Mouse (Mus musculus) G1E (cell line): ENCODE results near the gene Gm49388. TPM values are rescaled to one million over a fixed set of nuclear protein-coding genes. Genes with fewer than 3 reads are reported as not detected.

Source experiments
- ATAC-seq: 2 replicates; pipeline ENCODE4 v1.8.0; 2016; ENCODE audit warnings: mild to moderate bottlenecking; ENCODE audit not compliant: insufficient number of reproducible peaks, poor library complexity, low FRiP score, severe bottlenecking; ENCODE audit errors: extremely low read depth
- DNase-seq: peaks from one replicate; pipeline ENCODE4 v3.0.0; 2012; ENCODE audit warnings: low spot score
- H3K27me3 ChIP-seq: 2 replicates; pipeline ENCODE4 v1.6.1; 2012; ENCODE audit warnings: mild to moderate bottlenecking, low read length, inconsistent platforms; ENCODE audit not compliant: insufficient read depth
- H3K36me3 ChIP-seq: replicated peaks from 2 replicates; pipeline ENCODE3; 2012; ENCODE audit warnings: mild to moderate bottlenecking, inconsistent platforms
- H3K4me1 ChIP-seq: 2 replicates; pipeline ENCODE4 v1.6.1; 2012; ENCODE audit warnings: low read depth, low read length, inconsistent platforms, mixed read lengths; ENCODE audit not compliant: insufficient read depth
- H3K4me3 ChIP-seq: 2 replicates; pipeline ENCODE4 v1.5.1; 2012; ENCODE audit warnings: low read depth, mild to moderate bottlenecking, inconsistent platforms, low read length, moderate library complexity, mixed read lengths
- H3K9me3 ChIP-seq: replicated peaks from 2 replicates; pipeline ENCODE4 v1.6.1; 2012; ENCODE audit warnings: inconsistent platforms
- CTCF ChIP-seq: IDR thresholded peaks from 2 replicates; pipeline ENCODE4 v1.5.1; 2012; ENCODE audit warnings: low read depth, low read length, inconsistent platforms, mixed read lengths
- GATA1 ChIP-seq: IDR thresholded peaks from 2 replicates; pipeline ENCODE4 v1.6.1; 2012; ENCODE audit warnings: borderline replicate concordance, low read length, inconsistent platforms, mixed read lengths
- GATA2 ChIP-seq: IDR thresholded peaks from 2 replicates; pipeline ENCODE4 v1.6.1; 2012; ENCODE audit warnings: low read depth, low read length, inconsistent platforms, borderline replicate concordance
- POLR2AphosphoS5 ChIP-seq: IDR thresholded peaks from 2 replicates; pipeline ENCODE4 v1.6.1; 2012; ENCODE audit warnings: low read depth, low read length, inconsistent platforms; ENCODE audit not compliant: insufficient replicate concordance
- TAL1 ChIP-seq: conservative IDR thresholded peaks from 2 replicates; pipeline ENCODE4 v1.6.1; 2012; ENCODE audit warnings: low read depth, low read length, inconsistent platforms, mixed read lengths
- polyA plus RNA-seq: library from polyadenylated mRNA; stranded (reverse); fragments of >175 nt; gene quantifications from 2 replicates; pipeline ENCODE4 v1.2.3, GENCODE M21; 2012
- total RNA-seq, 2 experiments: library from RNA; stranded (forward) in 1 of 2; stranded (reverse) in 1 of 2; fragments of 200-1000 nt in 1 of 2; fragments of >200 nt in 1 of 2; fragmentation: Nextera tagmentation in 1 of 2; gene quantifications; 2 replicates each; pipeline ENCODE4 v1.2.3; 2014 to 2017

Gene Gm49388
- total and polyA plus RNA-seq, 3 experiments = 1.1 to 4.7 TPM; not detected in 1

DNA sequence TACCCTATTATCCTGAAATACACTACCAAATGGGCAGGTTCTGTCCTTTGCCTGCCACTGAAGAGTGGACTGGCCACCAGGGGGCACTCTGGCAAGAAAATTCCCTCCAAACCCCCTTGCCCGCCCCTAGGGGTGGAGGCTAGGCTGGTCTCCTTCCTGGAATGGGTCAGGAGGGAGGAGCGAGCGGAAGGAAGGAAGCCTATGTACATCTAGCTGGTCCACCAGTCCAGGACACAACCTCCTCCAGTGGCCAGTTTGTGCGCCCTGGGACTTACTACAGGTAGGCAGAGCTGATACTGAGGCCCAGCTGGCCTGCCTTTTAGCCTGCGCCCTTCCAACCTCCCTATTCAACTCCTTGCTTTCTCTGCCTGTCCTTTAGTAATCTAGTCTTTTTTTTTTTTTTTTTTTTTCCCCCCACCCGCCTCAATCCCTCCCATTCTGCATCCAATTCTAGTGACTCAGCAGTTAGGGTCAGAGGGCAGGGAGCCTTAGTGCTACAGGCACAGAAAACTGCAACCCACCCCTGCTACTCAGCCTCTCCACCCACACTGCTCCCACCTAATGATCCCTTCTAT, 15.1 kb downstream of the Gm49388 start, which contains the start of gene Hsd3b7:
Hsd3b7 (plus strand) TSS at position 170 of the 575 bp plus-strand sequence.
- DNase-seq (peak; percentile 93), ATAC-seq (peak; percentile 84)
- Histone ChIP-seq H3K9me3 (no peaks in the 10 kb centered on the region), H3K27me3 (no peaks in the 10 kb centered on the region), H3K4me1 (peaks cover 73% of the 10 kb centered on the region), H3K36me3 (peaks cover 90% of the 10 kb centered on the region), H3K4me3 (peak within 1 kb of the TSS; percentile 68)
- no peak for TF ChIP-seq GATA2
- peak; percentile 86 for TF ChIP-seq CTCF

DNA sequence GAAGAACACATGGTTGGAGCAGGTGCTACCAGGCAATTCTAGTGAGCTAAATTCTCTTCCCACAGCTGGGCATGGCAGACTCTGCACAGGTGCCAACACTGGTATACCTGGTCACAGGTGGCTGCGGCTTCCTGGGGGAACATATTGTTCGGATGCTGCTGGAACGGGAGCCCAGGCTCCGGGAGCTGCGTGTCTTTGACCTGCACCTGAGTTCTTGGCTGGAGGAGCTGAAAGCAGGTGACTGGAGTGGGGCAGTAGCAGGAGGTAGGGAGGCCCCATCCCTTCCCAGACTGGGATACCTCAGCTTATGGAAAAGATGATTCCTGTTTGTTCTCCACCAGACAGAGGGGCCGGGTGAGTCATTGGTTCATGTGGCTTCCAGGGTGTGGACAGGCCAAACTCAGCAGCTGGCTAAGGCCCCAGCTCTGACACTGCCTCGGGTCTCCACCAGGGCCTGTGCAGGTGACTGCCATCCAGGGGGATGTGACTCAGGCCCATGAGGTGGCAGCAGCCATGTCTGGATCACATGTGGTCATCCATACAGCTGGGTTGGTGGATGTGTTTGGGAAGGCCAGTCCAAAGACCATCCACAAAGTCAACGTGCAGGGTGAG, 15.7 kb downstream of the Gm49388 start:
- TF ChIP-seq GATA1 (no peak), TAL1 (no peak), CTCF (no peak), POLR2AphosphoS5 (no peak), GATA2 (no peak)
- no peak for ATAC-seq
- no peaks in the 10 kb centered on the region for H3K27me3 ChIP-seq
- no peak for DNase-seq
- peaks cover 84% of the 10 kb centered on the region for H3K36me3 ChIP-seq
- peaks cover 74% of the 10 kb centered on the region for H3K4me1 ChIP-seq
- peak overlapping the region; percentile 68 for H3K4me3 ChIP-seq
- H3K9me3 ChIP-seq = no peaks in the 10 kb centered on the region

DNA sequence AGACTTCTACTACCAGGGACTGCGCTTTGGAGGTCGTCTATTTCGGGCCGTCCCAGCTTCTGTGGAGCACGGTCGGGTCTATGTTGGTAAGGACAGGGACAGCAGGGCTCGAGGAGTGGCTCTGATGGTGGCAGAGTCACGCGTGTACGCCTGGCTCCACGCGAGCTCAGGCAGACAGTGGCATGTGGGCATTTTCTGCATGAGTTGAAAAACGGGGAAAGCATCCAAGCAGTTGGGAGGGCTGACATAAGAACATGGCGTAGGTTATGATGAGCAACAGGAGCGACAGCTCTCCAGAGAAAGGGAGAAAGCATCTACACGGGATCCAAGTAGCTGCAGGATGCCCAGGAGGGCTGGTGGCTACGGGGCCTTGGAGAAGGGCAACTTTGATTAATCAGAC, 16.9 kb downstream of the Gm49388 start:
- H3K27me3 ChIP-seq = no peaks in the 10 kb centered on the region
- peaks cover 81% of the 10 kb centered on the region for H3K4me1 ChIP-seq
- DNase-seq = no peak
- ATAC-seq = no peak
- H3K9me3 ChIP-seq = no peaks in the 10 kb centered on the region
- H3K36me3 ChIP-seq = peaks cover 72% of the 10 kb centered on the region
- no peak overlapping the region for H3K4me3 ChIP-seq
- no peak for TF ChIP-seq GATA1

- ATAC-seq (no peak), DNase-seq (no peak)
- no peaks in the 10 kb centered on the region for H3K9me3 ChIP-seq
- H3K4me3 ChIP-seq = no peak overlapping the region
- TF ChIP-seq GATA2 (no peak), POLR2AphosphoS5 (no peak), GATA1 (no peak), TAL1 (no peak), CTCF (no peak)
- peaks cover 57% of the 10 kb centered on the region for H3K4me1 ChIP-seq
- no peaks in the 10 kb centered on the region for H3K27me3 ChIP-seq
- peaks cover 8% of the 10 kb centered on the region for H3K36me3 ChIP-seq
These were observed 23.4 kb downstream of the Gm49388 start for GRCm38 (mm10) chr7:127808821-127809220.

DNA sequence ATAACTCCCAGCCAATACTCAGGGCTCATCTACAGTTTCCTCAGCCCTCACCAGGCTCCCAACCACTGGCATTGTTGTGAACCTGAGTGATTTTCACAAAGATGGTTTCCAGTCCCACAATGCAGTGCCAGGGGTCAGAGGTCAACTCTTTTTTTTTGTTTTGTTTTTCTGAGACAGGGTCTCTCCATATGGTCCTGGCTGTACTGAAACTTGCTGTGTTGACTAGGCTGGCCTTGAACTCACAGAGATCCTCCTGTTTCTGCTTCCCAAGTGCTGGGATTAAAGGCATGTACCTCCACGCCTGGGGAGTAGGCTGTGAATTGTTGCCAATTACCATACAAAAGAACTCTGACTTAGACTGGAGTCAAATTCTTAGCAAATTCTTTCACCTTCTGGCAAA, 24.4 kb downstream of the Gm49388 start:
- DNase-seq (no peak), ATAC-seq (no peak)
- peaks cover 1% of the 10 kb centered on the region; the same call in 1 of the 2 replicates for H3K27me3 ChIP-seq
- H3K9me3 ChIP-seq = no peaks in the 10 kb centered on the region
- TF ChIP-seq GATA2 (no peak), TAL1 (no peak), CTCF (no peak), POLR2AphosphoS5 (no peak), GATA1 (no peak)
- H3K4me1 ChIP-seq = peaks cover 47% of the 10 kb centered on the region
- H3K36me3 ChIP-seq = no peaks in the 10 kb centered on the region
- no peak overlapping the region for H3K4me3 ChIP-seq

DNA sequence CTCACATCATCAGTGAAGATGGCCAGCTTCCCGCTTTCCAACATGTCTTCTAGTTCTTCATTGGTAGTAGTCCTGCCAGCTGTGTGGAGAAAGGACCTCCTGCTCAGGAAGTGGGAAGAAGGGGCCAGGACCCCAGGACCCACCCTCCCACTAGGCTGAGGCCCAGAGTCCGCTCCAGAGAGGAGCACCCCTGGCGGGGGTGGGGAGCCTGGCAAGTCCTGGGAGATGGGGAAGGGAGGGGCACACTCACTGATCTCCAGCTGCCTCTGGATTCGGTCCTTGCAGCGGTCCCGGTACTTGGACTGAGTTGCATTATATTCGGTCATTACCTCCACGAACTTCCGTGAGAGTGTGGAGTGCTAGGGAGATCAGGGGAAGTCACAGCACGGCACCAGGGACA, 25.2 kb downstream of the Gm49388 start:
- TF ChIP-seq TAL1 (no peak), CTCF (no peak), GATA1 (no peak), POLR2AphosphoS5 (no peak), GATA2 (no peak)
- H3K4me3 ChIP-seq = no peak overlapping the region
- no peak for ATAC-seq
- no peak for DNase-seq
- peaks cover 39% of the 10 kb centered on the region for H3K4me1 ChIP-seq
- peaks cover 6% of the 10 kb centered on the region; the same call in 1 of the 2 replicates for H3K27me3 ChIP-seq
- no peaks in the 10 kb centered on the region for H3K9me3 ChIP-seq
- H3K36me3 ChIP-seq = no peaks in the 10 kb centered on the region

DNA sequence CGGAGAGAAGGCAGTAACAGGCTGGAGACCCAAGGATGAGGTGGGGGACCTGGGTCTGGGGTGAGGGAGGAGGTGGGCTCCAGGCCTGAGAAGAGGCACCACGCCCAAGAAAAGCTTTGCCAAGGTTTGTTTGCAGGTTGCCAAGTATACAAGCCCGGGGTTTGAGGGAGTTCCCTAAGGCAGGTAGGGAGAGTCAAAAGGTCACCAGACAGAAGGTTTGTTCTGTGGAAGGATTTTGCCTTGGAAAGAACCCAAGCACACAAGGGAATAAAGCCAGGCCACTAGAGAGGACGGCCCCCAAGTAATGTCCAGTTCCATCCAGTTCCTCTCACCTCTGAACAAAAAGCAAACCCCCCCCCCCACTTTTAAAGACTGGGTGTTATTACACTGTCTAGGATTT, 25.8 kb downstream of the Gm49388 start:
- no peaks in the 10 kb centered on the region for H3K36me3 ChIP-seq
- no peak for TF ChIP-seq GATA2
- TF ChIP-seq CTCF = no peak
- TF ChIP-seq GATA1 = no peak
- no peak for TF ChIP-seq POLR2AphosphoS5
- no peak for TF ChIP-seq TAL1
- H3K9me3 ChIP-seq = no peaks in the 10 kb centered on the region
- H3K4me1 ChIP-seq = peaks cover 39% of the 10 kb centered on the region
- no peak for ATAC-seq
- DNase-seq = no peak
- H3K4me3 ChIP-seq = no peak overlapping the region
- peaks cover 12% of the 10 kb centered on the region; the same call in 1 of the 2 replicates for H3K27me3 ChIP-seq
